ENCODE assay signal across 13 mouse cellular contexts in the genomic region with DNA sequence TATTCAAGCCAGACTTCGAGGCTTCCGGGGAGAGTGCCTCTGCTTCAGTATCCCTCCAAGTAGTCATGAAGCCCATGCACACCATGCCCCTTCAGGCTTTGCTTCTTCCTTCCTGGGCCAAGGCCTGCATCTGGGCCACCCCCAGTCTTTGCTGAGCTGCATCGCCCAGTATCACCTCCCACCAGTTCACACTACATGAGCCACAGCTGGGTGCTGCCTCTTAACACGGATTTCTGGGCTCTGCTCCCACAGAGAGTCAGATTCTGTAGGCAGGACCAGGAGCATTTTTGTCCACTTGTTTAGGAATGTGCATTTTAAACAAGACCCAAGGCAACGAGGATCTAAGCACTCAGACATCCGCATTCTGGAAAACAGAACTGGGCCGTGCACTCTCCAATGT. TPM values are rescaled to one million over a fixed set of nuclear protein-coding genes. Genes with fewer than 3 reads are reported as not detected.
DNase-seq lines count a peak whose midpoint lies in the region; ATAC-seq and TF ChIP-seq lines count a peak whose summit lies in the region.
"Had no signal": no experiment of that assay in that cellular context is flagged by ENCODE, and none has a peak within 500 bp of the region (broad histone marks: within the 10 kb centered on the region; RNA-seq: fewer than 3 reads in every experiment).

No protein-coding gene starts in this region.

- peak overlapping the region; percentile 43; the same call in 1 of the 2 replicates for H3K27ac ChIP-seq in intestine, embryonic 14.5 days (ENCODE audit: low read depth)
- H3K27ac ChIP-seq in intestine, postnatal 0 days (ENCODE audit: low read depth, low read length): no peak overlapping the region; the same call in 1 of the 2 replicates
- peak overlapping the region; percentile 68 for H3K27ac ChIP-seq in intestine, embryonic 16.5 days (ENCODE audit: low read length)
- 0 out of 2 replicates have a peak overlapping the region, but pooled peaks have one; percentile 23 for H3K27ac ChIP-seq in stomach, embryonic 16.5 days (ENCODE audit: low read length)
- H3K27ac ChIP-seq in heart, embryonic 11.5 days (ENCODE audit: low read depth, low read length): no peak overlapping the region
- H3K27ac ChIP-seq: embryonic facial prominence, embryonic 15.5 days; forebrain, embryonic 13.5 days had no signal

- no peak for TF ChIP-seq CTCF in intestine, postnatal 0 days (IDR thresholded peaks at IDR 0.05; ENCODE audit: low read depth)

- WGBS in intestine, embryonic 14.5 days: 39% methylated on average over 7 of the region's 7 CpGs
- WGBS in intestine, postnatal 0 days: 43% methylated on average over 7 of the region's 7 CpGs
- 39% methylated on average over 7 of the region's 7 CpGs for WGBS in intestine, embryonic 16.5 days
- 38% methylated on average over 7 of the region's 7 CpGs for WGBS in stomach, embryonic 16.5 days
- 69% methylated on average over 7 of the region's 7 CpGs for WGBS in heart, embryonic 11.5 days (ENCODE audit: insufficient replicate concordance)

- no peaks in the 10 kb centered on the region for H3K36me3 ChIP-seq in intestine, embryonic 14.5 days (ENCODE audit: control insufficient read depth, insufficient read depth, low read length)
- no peaks in the 10 kb centered on the region for H3K36me3 ChIP-seq in intestine, postnatal 0 days (ENCODE audit: control insufficient read depth, insufficient read depth)
- H3K36me3 ChIP-seq in intestine, embryonic 16.5 days (ENCODE audit: control insufficient read depth, insufficient read depth, low read length): peaks cover 4% of the 10 kb centered on the region; the same call in 1 of the 2 replicates
- peaks cover 2% of the 10 kb centered on the region; the same call in 1 of the 2 replicates for H3K36me3 ChIP-seq in stomach, embryonic 16.5 days (ENCODE audit: control insufficient read depth, insufficient read depth, low read length)
- no peaks in the 10 kb centered on the region; the same call in 1 of the 2 replicates for H3K36me3 ChIP-seq in heart, embryonic 11.5 days (ENCODE audit: control insufficient read depth, insufficient read depth, low read length)
- H3K36me3 ChIP-seq: embryonic facial prominence, embryonic 15.5 days had no signal

- H3K9ac ChIP-seq in intestine, embryonic 14.5 days (ENCODE audit: low read length): no peak overlapping the region
- H3K9ac ChIP-seq in intestine, postnatal 0 days (ENCODE audit: low read depth, low read length): no peak overlapping the region
- H3K9ac ChIP-seq in intestine, embryonic 16.5 days (ENCODE audit: low read depth, low read length): no peak overlapping the region
- H3K9ac ChIP-seq in stomach, embryonic 16.5 days (ENCODE audit: low read length): no peak overlapping the region
- no peak overlapping the region for H3K9ac ChIP-seq in heart, embryonic 11.5 days (ENCODE audit: low read depth, low read length)
- H3K9ac ChIP-seq: embryonic facial prominence, embryonic 15.5 days; forebrain, embryonic 13.5 days had no signal

- peaks cover 9% of the 10 kb centered on the region for H3K4me1 ChIP-seq in intestine, embryonic 14.5 days (replicated peaks; ENCODE audit: control insufficient read depth, insufficient read depth, low read length)
- H3K4me1 ChIP-seq in intestine, postnatal 0 days (replicated peaks; ENCODE audit: control insufficient read depth, insufficient read depth, low read length): no peaks in the 10 kb centered on the region
- H3K4me1 ChIP-seq in intestine, embryonic 16.5 days (ENCODE audit: control insufficient read depth, insufficient read depth, low read length): peaks cover 13% of the 10 kb centered on the region
- H3K4me1 ChIP-seq in stomach, embryonic 16.5 days (ENCODE audit: control insufficient read depth, insufficient read depth, low read length): no peaks in the 10 kb centered on the region; the same call in 1 of the 2 replicates
- no peaks in the 10 kb centered on the region for H3K4me1 ChIP-seq in heart, embryonic 11.5 days (ENCODE audit: control insufficient read depth, insufficient read depth, low read length)

- no peaks in the 10 kb centered on the region for H3K9me3 ChIP-seq in intestine, embryonic 14.5 days (ENCODE audit: control insufficient read depth, low read length)
- no peaks in the 10 kb centered on the region for H3K9me3 ChIP-seq in intestine, postnatal 0 days (ENCODE audit: control insufficient read depth)
- H3K9me3 ChIP-seq in intestine, embryonic 16.5 days (ENCODE audit: control insufficient read depth, low read length): no peaks in the 10 kb centered on the region
- no peaks in the 10 kb centered on the region for H3K9me3 ChIP-seq in stomach, embryonic 16.5 days (replicated peaks; ENCODE audit: control insufficient read depth, low read length)
- H3K9me3 ChIP-seq in heart, embryonic 11.5 days (replicated peaks; ENCODE audit: control insufficient read depth, low read length): no peaks in the 10 kb centered on the region
- H3K9me3 ChIP-seq: embryonic facial prominence, embryonic 15.5 days; forebrain, embryonic 13.5 days had no signal

- no peak overlapping the region for H3K4me3 ChIP-seq in intestine, embryonic 14.5 days (ENCODE audit: low read depth, low read length)
- H3K4me3 ChIP-seq in intestine, postnatal 0 days (ENCODE audit: low read depth, low read length): no peak overlapping the region
- no peak overlapping the region for H3K4me3 ChIP-seq in intestine, embryonic 16.5 days (ENCODE audit: low read length)
- H3K4me3 ChIP-seq in stomach, embryonic 16.5 days (replicated peaks; ENCODE audit: low read length): no peak overlapping the region
- no peak overlapping the region for H3K4me3 ChIP-seq in heart, embryonic 11.5 days (ENCODE audit: low read depth, low read length)
- H3K4me3 ChIP-seq: embryonic facial prominence, embryonic 15.5 days; forebrain, embryonic 13.5 days had no signal

- no peak overlapping the region for H3K4me2 ChIP-seq in intestine, embryonic 14.5 days (ENCODE audit: low read length)
- no peak overlapping the region for H3K4me2 ChIP-seq in intestine, postnatal 0 days (replicated peaks; ENCODE audit: low read depth)
- H3K4me2 ChIP-seq in intestine, embryonic 16.5 days (ENCODE audit: low read depth, low read length): no peak overlapping the region
- H3K4me2 ChIP-seq in stomach, embryonic 16.5 days (ENCODE audit: low read depth, low read length): no peak overlapping the region
- no peak overlapping the region for H3K4me2 ChIP-seq in heart, embryonic 11.5 days
- H3K4me2 ChIP-seq: embryonic facial prominence, embryonic 15.5 days; forebrain, embryonic 13.5 days; midbrain, embryonic 11.5 days had no signal

- no peak for ATAC-seq in intestine, embryonic 14.5 days (replicated peaks; ENCODE audit: low FRiP score, low TSS enrichment, low read depth)
- no peak; the same call in 1 of the 2 replicates for ATAC-seq in intestine, postnatal 0 days
- peak; percentile 70 for ATAC-seq in intestine, embryonic 16.5 days
- ATAC-seq in stomach, embryonic 16.5 days (ENCODE audit: insufficient read depth, low FRiP score): peak; percentile 22; the same call in 1 of the 2 replicates
- no peak for ATAC-seq in heart, embryonic 11.5 days (replicated peaks; ENCODE audit: insufficient number of reproducible peaks, low FRiP score, low TSS enrichment)
- ATAC-seq: forebrain, embryonic 13.5 days had no signal

- no peak for DNase-seq in intestine, embryonic 14.5 days (ENCODE audit: low spot score)
- DNase-seq in lung, postnatal 10 days: peak; percentile 65
- no peak for DNase-seq in lung, postnatal 25 days (ENCODE audit: low spot score)
- DNase-seq in cerebellum, adult 11 months: no peak
- DNase-seq: cerebellum, adult 2 months; kidney, adult 18-20 months had no signal

- H3K27me3 ChIP-seq in intestine, embryonic 14.5 days (replicated peaks; ENCODE audit: control insufficient read depth, insufficient read depth, low read length): no peaks in the 10 kb centered on the region
- H3K27me3 ChIP-seq in intestine, postnatal 0 days (replicated peaks; ENCODE audit: control insufficient read depth, insufficient read depth, low read length): no peaks in the 10 kb centered on the region
- no peaks in the 10 kb centered on the region for H3K27me3 ChIP-seq in intestine, embryonic 16.5 days (replicated peaks; ENCODE audit: control insufficient read depth, insufficient read depth, low read length)
- H3K27me3 ChIP-seq in stomach, embryonic 16.5 days (ENCODE audit: control insufficient read depth, insufficient read depth, low read length): no peaks in the 10 kb centered on the region
- H3K27me3 ChIP-seq in heart, embryonic 11.5 days (ENCODE audit: control insufficient read depth, insufficient read depth, low read length): no peaks in the 10 kb centered on the region
- H3K27me3 ChIP-seq: embryonic facial prominence, embryonic 15.5 days; forebrain, embryonic 13.5 days had no signal

RNA-seq across cellular contexts. Expression of gene Pxylp1, which starts 40.8 kb away (rescaled TPM):
- polyA plus RNA-seq in intestine, embryonic 14.5 days (2014; fragmentation: Nextera tagmentation; extraction: Ambion mirVana): 56.2 and 67.0 TPM in 2 replicates
- 22.7 and 24.1 TPM in 2 replicates for polyA plus RNA-seq in intestine, postnatal 0 days (2015; fragmentation: Nextera tagmentation; extraction: Ambion mirVana)
- polyA plus RNA-seq in intestine, embryonic 16.5 days (2015; fragmentation: Nextera tagmentation; extraction: Ambion mirVana): 35.2 and 38.1 TPM in 2 replicates
- 28.9 and 33.1 TPM in 2 replicates for polyA plus RNA-seq in stomach, embryonic 16.5 days (2015; fragmentation: Nextera tagmentation; extraction: Ambion mirVana)
- 31.3 and 33.7 TPM in 2 replicates for polyA plus RNA-seq in heart, embryonic 11.5 days (2014; fragmentation: Nextera tagmentation; extraction: Ambion mirVana)

Comparison
In these comparisons a context has a peak if more than half of its experiments do, and no peak if none do; other contexts are left out.
1. ATAC-seq: peak in intestine, embryonic 16.5 days (single experiment) and stomach, embryonic 16.5 days (single experiment); none in intestine, embryonic 14.5 days (single experiment), intestine, postnatal 0 days (single experiment) and heart, embryonic 11.5 days (single experiment).
2. H3K27ac ChIP-seq: peak in intestine, embryonic 14.5 days (single experiment), intestine, embryonic 16.5 days (single experiment) and stomach, embryonic 16.5 days (single experiment); none in intestine, postnatal 0 days (single experiment) and heart, embryonic 11.5 days (single experiment).